Mouse (Mus musculus) liver, postnatal 0 days (tissue): Measurements from ENCODE around the gene Chst11.

Experiments
- CTCF ChIP-seq: sonication (generic); IDR thresholded peaks from 2 replicates; pipeline ENCODE4 v1.5.1; 2016; ENCODE audit warnings: antibody characterized with exemption, low read depth
- EP300 ChIP-seq: IDR thresholded peaks from 2 replicates; pipeline ENCODE4 v1.6.1; 2016; ENCODE audit warnings: antibody characterized with exemption, low read depth, mild to moderate bottlenecking

- TF ChIP-seq EP300 (no peak), CTCF (no peak)
Measured at GRCm38 (mm10) chr10:83201525-83201924, 216.2 kb downstream of the Chst11 start.
